Mouse (Mus musculus) frontal cortex, postnatal 10 days (tissue): ENCODE measurements around the gene Gm13889.

ENCODE experiments used
- DNase-seq, 2 experiments: peaks; one replicate each; pipeline ENCODE4 v3.0.0; 2022; ENCODE audit warnings: low spot score in 2 of 2, mixed read lengths in 1 of 2

The Gm13889 gene

GRCm38 (mm10) chr2:93958216-93958615, 1.2 kb upstream of the Gm13889 start:
- no peak for DNase-seq

GRCm38 (mm10) chr2:93957785-93958175, 779 bp upstream of the Gm13889 start:
- DNase-seq, result no peak

- DNase-seq, result peak in 1 of 2 experiments; percentile 61
Measured at GRCm38 (mm10) chr2:93956331-93956801, 635 bp downstream of the Gm13889 start.

DNA sequence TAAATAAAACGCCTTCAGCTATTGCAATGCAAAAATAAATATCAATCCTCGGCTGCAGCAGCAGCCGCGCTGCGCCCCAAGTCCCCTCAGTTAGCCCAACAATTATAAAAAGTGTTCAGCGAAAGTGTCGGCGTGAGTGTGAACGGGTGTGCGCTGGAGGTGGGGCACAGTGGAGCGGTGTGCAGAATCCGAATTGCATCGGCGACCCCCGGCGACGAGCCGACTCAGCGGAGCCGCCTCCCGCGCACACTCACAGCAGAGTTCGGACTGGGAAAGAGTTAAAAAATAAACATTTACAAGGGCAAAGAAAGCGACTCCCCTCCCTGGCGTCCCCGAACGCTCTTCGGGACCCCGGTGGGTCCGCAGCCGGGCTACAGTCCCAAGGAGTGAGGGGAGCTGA, 1.1 kb downstream of the Gm13889 start:
- no peak for DNase-seq

- no peak for DNase-seq
Measured at GRCm38 (mm10) chr2:93954781-93955578, 2.0 kb downstream of the Gm13889 start.

DNA sequence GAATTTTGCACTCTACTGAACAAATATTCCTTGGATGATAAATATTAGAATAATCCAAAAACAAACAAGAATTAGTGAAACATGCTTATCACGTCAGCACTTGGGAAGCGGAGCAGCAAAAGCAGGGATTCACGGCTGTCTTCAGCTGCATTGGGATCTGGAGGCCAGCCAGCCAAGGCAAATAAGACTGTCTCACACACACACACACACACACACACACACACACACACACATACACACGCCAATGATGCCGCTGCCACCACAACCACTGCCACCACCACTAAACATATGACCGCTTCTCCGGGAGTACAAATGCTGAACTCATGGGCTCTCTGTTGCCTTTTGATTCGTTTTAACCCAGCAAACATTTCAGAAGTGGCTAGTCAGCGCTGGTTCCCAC, 3.3 kb downstream of the Gm13889 start:
- no peak for DNase-seq

- DNase-seq, result no peak
Measured at GRCm38 (mm10) chr2:93946976-93947375, 10.0 kb downstream of the Gm13889 start.

DNA sequence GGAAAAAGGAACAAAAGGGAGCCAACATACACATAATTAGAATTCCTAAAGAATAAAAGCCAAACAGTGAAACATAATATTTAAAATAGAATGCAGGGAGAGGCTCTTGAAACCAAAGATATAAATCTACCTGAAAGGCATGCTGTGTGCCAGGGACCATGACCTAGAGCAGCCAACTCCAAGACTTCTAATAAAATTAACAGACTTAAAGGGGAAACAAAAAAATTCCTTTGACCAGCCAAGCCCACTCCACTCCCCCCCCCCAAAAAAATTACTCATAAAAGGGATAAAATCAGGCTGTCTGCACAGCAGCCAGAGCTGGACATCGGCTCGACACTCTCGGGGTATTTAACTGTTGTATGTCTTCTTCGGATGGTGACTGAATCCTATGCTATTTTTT, 12.1 kb downstream of the Gm13889 start:
- no peak for DNase-seq

- DNase-seq, result no peak
Measured at GRCm38 (mm10) chr2:93944099-93944498, 12.9 kb downstream of the Gm13889 start.

DNA sequence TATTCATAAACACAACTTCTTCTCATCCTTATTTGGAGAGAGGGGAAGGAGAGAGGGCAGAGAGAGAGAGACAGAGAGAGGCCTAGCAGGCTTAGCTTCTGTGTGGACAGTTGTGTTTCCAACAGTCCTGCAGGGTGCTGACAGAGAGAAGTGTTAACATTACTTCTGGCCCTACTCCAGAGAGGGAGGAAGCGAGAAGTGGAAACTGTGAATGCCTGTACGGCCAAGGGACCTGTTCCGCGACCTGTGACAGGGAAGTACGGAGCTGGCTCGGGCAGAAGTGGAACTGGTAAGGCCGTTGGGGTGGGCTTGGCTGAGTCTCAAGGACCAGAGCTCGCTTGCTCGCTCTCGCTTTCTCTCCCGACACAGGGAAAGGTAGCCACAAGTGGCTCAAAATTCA, 15.3 kb downstream of the Gm13889 start:
- no peak for DNase-seq

GRCm38 (mm10) chr2:93938534-93938933, 18.5 kb downstream of the Gm13889 start:
- DNase-seq, result no peak

DNA sequence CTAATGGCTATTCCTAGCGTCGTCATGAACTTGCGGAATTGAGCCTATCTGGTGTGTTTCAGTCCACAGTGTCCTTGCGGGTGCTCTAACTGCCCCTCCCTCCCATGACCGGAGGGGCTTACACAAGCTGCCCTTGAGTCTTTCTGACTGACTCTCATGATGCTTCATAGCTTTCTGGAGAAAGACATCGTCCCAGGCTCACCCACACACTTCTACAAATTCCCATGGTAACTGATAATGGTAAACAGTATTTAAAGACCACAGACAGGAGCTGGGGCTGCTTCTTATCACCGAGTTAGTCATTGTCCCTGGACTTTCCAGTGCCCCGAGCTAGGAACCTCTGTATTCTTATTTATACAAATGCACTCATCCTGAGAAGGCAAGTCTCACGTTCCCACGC, 28.1 kb downstream of the Gm13889 start:
- DNase-seq, result no peak

DNA sequence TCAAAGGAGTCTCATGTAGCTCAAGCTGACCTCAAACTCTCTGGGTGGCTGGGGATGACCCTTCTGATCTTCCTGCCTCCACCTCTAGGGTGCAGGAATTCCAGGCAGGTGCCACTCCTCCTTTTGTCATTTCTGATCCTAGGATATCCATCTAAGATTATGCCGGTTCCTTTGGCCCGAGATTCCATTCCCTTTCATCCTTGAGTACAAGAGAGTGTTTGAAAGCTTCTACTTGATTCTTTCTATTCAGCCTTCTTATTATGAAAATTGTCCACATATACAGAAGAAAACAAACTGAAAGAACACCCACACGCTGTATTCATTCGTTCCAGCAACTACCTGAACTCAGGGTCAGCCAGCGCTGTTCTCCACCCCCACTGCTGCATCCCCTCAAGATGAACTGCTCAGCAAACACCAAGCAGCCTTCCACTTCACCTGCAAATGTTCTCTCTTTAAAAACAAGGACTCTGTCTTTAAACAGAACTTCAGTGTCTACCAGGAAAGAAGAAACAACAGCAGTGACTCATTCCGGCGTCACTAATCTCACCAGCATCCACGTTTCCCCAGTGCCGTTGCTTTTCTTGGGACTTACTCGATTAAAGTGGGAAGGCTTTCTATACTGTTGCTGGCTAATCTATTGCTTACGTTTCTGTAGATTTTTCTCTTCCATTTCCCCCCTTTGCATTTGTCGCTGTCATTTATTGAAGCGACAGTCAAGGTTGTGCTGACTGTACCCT, 29.1 kb downstream of the Gm13889 start:
- DNase-seq, result no peak

- no peak for DNase-seq
Measured at GRCm38 (mm10) chr2:93926141-93926540, 30.9 kb downstream of the Gm13889 start.

DNA sequence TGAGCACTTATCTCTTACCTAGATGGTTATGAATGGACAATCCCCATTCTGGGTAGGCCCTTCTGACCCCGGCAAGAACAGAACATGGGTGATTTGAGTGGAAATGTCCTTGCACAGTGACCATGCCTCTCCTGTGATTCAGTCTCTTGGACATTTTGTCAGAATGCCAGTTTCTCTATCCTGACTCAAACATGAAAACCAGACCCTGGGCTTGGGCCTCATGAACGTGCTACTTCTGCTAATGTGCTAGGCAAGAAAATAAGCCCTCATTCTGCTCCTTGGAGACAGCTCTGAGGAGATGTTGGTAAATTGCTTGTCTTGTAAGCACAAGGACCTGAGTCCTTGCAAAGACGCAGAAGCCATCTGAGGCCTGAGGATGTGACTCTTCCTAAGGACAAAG, 37.9 kb downstream of the Gm13889 start:
- DNase-seq, result no peak

- no peak for DNase-seq
Measured at GRCm38 (mm10) chr2:93913552-93913951, 43.4 kb downstream of the Gm13889 start.

- peak in 1 of 2 experiments; percentile 48 for DNase-seq
Measured at GRCm38 (mm10) chr2:93911942-93912341, 45.1 kb downstream of the Gm13889 start.

GRCm38 (mm10) chr2:93909716-93910115, 47.3 kb downstream of the Gm13889 start:
- DNase-seq, result no peak

DNA sequence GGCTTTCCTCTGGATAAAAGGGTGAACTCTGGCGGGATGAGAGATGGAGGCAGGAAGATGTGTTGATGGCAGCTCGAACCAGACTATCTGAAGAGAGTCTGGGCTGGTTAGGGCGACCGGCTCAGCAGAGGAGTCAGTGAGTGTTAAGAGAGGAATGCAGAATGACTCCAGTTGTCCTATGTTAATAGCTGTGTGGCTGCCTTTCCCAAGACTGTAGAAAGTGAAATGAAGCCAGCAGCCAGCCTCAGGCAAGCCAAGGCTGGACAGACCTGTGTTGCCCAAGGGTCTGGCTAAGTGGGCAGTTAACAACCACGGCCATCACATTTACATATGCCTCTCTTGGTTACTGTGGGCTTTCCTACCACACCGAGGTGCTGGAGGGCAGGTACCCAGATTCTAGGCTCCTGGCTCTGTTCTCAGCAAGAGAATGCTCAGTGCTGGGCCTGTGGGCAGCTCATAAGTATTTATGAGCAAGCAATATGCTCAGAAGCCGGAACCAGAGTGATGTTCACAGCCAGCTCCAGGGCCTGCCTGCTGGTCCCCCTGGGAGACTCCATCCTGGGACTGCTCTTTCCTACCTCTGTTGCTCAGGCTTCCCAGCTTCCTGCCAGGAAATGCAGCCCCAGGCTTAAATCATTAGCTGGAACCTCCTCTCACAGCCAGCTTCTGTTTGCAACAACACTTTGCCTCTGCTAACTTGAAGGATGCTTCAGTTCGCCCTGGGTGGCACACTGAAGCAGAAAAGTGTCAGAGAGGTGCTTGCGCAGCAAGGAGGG, 49.3 kb downstream of the Gm13889 start:
- no peak for DNase-seq

DNA sequence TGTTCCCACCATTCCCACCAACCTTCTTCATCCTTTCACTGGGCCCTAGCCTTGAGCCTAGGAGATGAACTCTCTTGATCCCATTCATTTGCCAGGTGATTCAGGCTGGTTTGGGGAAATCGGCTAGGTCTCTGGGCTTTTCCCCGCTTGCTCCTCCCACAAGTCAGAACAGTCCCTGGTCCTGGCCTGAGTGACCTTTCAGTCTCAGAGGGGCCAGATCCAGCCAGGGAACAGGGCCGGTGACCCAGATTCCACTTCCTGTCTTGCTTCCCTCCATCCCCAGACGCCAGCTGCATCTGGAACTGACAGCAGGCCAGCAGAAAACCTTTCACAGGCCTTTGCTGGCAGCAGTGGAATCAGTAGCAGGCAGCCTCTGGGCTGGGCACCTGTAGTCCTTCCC, 50.7 kb downstream of the Gm13889 start:
- no peak for DNase-seq
